Mouse (Mus musculus): ENCODE measurements at regions not wholly inside any gene's neighbourhood (a gene's known extent, or its start where the extent isn't known, plus 50 kb on each side); places are given as distances from the start of the nearest gene placed in this dataset.
A peak's percentile ranks its signal among the peaks of the same experiment; 100 is the strongest.

GRCm38 (mm10) chr6:24263796-24264195 is 95.9 kb upstream of the Slc13a1 start:
- no peak for DNase-seq

- peak; percentile 85 to 92 for DNase-seq
Measured at GRCm38 (mm10) chr6:24262578-24262977, 94.7 kb upstream of the Slc13a1 start.

DNA sequence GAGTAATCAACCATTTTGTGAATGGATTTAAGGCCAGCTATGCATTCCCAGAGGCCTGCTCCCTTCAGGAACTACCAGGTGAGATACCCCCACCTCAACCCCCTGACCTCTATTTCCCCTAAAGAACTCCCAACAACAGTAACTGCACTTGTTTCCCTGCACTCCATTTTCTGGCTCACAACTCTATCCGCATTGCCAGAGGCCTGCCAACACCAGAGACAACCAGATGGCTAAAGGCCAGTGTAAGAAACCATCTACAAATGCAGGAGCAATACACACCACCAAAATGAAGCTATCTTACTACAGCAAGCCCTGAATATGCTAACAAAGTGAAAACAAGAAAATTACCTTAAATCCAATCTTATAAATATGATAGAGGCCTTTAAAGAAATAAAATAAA is 77.7 kb upstream of the Slc13a1 start:
- DNase-seq: no peak

DNA sequence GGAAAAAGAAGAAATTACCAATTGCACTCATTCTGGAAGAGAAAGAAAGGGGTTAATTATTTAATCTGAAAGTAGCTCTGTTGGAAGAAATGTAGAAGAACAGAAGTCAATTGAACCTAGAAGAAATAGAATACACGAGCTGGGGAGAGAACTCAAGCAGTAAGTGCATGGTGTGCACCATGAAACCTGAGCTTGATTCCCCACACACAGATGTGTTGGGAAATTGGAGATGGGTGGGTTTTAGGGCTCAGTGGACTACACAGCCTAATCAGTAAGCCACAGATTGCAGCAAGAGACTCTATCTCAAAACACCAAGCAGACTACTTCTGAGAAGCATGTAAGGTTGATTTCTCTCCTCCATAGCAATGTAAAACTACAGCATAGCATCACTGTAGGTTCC is 70.6 kb upstream of the Slc13a1 start:
- no peak for DNase-seq

- peak; percentile 11 to 25 for DNase-seq
Measured at GRCm38 (mm10) chr6:24238054-24238453, 70.2 kb upstream of the Slc13a1 start.

GRCm38 (mm10) chr6:24233626-24234025 is 65.7 kb upstream of the Slc13a1 start:
- no peak for DNase-seq

DNA sequence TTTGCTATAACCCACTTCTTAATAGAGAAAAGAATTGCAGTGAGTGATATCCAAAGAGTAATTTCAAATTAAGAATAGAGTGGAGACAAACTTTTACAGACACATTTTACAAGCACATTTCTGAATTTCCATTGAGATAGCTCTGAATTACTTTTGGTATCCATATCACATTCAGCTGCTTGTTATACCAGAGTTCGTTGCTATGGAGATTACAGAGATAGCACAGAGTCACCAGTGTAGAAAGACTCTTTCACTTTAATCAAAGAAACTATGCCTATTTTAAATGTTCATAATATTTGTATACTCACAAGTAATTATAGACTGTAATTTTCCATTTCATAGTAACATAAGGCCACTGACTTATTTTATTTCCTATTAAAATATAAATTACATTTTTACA is 52.7 kb upstream of the Slc13a1 start:
- DNase-seq: no peak

- no peak for DNase-seq
Measured at GRCm38 (mm10) chr6:24219882-24220522, 52.1 kb upstream of the Slc13a1 start.

Data from kidney, adult 8-10 months (tissue).